Mouse (Mus musculus) erythroblast, adult 5-6 weeks (primary cell): ENCODE measurements around the gene C130050O18Rik. TPM values are rescaled to one million over a fixed set of nuclear protein-coding genes. Genes with fewer than 3 reads are reported as not detected.

Experiments
- ATAC-seq: replicated peaks from 2 replicates; pipeline ENCODE4 v1.8.0; 2016; ENCODE audit warnings: moderate number of reproducible peaks, mild to moderate bottlenecking, moderate TSS enrichment, inconsistent platforms; ENCODE audit not compliant: poor library complexity, low FRiP score, severe bottlenecking
- total RNA-seq, 2 experiments: library from RNA; stranded (forward) in 1 of 2; stranded (reverse) in 1 of 2; fragments of 150-400 nt in 1 of 2; fragments of 200-764, 138-1000 nt in 1 of 2; gene quantifications; 2 replicates each; pipeline versions ENCODE4 v1.2.3 to v1.2.4; 2015 to 2017; ENCODE audit warnings: low replicate concordance in 2 of 2

C130050O18Rik gene
- total RNA-seq, 2 experiments from 2014 or later, result 1.9 to 4.3 TPM

GRCm38 (mm10) chr5:139417480-139417879, 12.4 kb downstream of the C130050O18Rik start:
- ATAC-seq, result no peak

DNA sequence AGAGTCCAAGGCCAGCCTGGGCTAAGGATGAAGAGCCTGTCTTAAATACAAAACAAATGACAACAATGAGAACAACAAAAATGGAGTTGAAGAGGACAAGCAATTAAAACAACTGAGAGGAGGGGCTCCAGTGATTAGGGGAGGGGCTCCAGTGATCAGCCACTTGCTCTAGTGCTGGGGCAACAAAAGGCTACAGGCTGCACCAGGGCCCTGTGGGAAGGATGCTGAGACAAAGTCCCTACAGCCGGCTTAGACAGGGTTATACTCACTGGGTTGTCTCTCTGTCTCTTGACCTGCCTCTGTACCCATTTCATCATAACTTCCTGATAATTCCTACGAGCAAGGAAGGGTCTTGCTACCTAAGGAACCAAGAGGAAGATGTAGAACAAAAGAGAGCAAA, 13.0 kb downstream of the C130050O18Rik start:
- no peak for ATAC-seq

DNA sequence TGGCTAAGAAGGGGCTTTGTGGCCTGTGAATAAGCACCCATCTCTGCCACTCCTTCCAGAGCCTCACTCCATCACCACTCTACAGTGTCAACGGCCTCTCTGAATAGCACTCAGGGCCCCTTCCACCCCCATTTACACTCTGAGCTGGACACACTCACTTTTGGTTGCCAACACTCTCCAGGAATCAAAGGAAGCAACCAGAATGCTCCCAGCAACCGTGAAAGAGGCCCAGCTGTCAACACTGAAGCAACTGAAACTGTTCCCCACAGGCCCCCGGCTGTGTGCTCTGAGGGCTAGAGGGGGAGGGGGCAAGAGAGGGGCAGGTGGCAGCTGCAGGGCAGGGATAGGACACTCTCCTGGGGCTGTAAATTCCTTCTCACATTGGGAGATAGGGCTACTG, 13.6 kb downstream of the C130050O18Rik start:
- no peak for ATAC-seq

DNA sequence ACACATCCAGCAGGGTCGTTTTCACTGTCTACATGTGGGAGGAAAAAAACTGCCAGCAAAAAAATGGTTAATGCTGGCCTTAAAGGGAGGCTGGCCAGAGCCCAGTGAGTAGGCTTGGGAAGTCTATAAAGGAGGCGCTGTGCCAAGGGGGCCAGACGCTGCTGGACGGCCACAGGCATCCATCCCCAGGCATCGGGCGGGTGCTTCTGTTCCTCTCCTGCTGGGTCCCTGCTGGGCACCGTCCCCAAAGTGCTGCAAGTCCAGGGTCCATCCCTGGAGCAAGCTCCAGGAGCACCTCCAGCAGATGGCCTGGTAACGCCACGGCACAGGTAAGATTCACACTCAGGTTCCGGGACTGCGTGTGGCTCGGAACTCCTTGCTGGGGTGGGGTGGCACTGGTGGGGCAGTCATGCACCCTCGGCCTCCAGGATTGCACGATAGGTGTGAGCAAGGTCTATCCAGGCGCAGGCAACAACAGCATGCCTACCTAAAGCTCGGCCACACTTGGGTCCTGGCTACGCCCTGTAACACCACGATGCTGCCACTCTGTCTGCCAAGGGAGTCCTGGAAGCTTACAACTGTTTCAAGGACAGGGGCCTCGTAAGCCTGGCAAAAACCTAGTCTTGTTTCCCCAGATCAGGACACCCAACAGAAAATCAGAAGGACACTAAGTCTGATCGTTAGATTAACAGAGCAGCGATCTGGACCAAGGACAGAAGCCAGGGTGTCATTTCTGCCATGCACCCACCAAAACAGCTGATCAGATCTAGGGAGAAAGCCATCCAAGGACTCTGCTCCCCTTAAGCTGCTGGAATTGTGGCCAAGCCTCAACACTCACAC, 18.2 kb downstream of the C130050O18Rik start, which contains the start of gene Gper1:
Gper1 (plus strand) TSS at position 126 of the 840 bp plus-strand sequence.
- ATAC-seq, result no peak

DNA sequence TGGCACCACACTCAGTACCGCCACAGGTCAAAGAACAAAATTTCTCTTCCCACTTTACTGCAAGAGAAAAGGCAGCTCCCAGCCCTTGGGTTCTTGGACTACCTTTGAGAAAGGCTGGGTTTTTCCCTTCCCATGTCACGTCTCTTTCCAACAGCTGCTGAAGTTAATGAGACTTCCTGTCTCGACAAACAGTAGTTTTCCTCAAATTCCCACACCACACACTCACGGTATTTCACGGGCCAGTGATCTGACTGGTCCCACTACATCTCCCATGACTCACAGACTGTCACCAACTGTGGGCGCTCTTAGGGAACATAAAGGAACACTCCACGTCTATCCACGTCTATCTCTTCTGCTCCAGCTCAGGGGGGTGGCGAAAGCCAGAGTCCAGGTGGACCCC, 20.1 kb downstream of the C130050O18Rik start:
- ATAC-seq, result no peak

DNA sequence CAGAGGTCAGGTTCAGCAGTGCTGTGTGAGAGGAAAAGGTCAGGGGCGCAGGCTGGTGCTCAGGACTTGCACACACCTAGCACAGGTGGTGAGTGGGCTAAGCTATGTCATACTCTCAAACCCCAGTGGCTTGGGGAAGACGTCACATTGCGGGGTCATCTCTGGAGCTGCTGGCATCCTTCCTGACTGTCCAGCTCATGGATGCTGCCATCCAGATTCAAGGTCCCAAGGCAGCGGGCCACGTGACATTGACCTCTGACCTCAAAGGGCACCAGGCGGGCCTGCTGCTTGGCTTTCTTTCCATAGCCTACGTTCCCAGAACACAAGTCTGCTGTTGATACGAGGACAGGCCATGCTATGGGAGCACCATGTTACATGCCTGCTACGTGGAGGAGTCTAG, 21.9 kb downstream of the C130050O18Rik start:
- 0 out of 2 replicates have a peak, but pooled peaks have one; percentile 19 for ATAC-seq

- no peak for ATAC-seq
Measured at GRCm38 (mm10) chr5:139427989-139428388, 22.9 kb downstream of the C130050O18Rik start.

DNA sequence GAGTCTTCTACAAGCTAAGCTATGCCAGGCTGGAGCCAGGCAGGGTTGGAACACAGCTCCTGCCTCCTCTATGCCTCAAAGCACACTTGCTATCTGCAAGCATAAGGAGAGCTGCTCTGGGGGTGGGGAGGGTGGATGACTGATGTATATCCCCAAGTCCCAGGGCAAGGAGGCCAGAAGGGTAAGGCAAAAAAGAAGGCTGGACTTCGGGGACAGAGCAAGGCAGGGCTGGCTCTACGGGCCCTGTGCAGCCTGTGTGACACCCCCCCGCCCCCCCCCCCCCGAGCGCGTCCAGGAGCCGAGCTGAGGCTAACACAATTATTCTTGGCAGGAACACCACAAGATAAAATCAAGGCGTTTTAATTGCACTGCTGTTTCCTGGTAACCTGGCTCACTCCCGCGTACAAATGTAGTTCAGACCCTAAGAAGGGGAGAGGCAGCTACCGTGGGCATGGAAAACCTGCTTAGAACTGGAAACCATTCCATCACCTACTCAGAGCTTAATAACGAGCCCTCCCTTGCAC, 24.8 kb downstream of the C130050O18Rik start:
- ATAC-seq, result no peak

DNA sequence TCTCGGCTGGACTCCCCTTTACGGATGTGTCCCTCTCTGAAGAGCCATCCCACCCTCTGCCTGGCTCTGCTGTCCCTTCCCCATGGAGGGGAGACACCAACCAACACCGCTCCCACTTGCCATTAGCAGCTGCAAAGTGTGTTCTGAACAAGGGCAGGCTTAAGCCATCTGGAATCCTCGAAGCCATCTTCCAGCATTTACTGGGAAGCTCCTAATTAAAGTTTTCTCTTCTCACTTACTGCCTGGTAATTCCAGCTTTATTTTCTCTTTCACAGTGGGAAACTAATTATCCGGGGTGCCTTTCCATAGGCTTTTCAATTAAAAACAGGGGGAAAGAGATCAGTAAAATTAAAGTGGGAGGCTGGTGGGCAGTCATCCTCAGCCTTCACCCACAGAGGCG, 27.3 kb downstream of the C130050O18Rik start:
- no peak for ATAC-seq

GRCm38 (mm10) chr5:139432747-139433508, 27.8 kb downstream of the C130050O18Rik start:
- no peak for ATAC-seq

- ATAC-seq, result no peak
Measured at GRCm38 (mm10) chr5:139433842-139434568, 28.9 kb downstream of the C130050O18Rik start.

DNA sequence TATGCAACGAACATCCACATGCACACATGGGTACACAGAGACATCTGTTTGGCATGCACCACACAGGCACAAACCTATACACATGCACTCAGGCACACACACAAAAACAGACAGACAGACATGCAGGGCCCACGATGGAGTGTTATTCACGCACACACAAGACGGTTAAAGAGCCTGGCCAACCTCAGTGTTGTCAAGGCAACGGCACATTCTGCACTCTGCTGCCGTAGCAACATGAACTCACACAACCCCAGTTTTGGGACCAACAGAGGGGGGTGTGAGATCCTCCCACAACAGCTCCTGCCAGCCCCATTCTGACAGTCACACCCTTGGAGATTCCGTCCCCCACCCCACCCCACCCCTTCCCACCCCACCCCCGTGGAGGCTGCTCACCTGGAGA, 29.9 kb downstream of the C130050O18Rik start:
- ATAC-seq, result no peak

- no peak for ATAC-seq
Measured at GRCm38 (mm10) chr5:139437769-139438168, 32.7 kb downstream of the C130050O18Rik start.

- ATAC-seq, result no peak
Measured at GRCm38 (mm10) chr5:139438440-139438839, 33.4 kb downstream of the C130050O18Rik start.

DNA sequence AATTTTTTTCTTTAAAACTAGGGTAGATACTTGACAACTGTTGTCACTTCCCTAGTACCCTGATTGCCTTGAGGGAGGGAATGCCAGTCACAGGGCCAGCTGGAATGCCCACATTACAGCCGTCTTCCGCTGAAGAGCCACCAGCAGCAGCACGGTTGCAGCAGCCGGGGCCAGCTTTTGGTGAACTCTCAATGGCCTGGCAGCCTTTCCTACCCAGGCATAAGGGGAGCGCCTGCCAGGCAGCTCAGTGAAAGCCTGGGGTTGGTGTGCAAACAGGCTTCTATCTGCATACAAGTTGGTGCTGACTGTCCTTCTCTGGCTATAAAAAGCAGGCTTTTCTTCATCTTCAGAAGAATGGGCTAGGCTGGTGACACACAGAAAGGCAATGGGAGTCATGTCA, 35.4 kb downstream of the C130050O18Rik start:
- no peak for ATAC-seq

DNA sequence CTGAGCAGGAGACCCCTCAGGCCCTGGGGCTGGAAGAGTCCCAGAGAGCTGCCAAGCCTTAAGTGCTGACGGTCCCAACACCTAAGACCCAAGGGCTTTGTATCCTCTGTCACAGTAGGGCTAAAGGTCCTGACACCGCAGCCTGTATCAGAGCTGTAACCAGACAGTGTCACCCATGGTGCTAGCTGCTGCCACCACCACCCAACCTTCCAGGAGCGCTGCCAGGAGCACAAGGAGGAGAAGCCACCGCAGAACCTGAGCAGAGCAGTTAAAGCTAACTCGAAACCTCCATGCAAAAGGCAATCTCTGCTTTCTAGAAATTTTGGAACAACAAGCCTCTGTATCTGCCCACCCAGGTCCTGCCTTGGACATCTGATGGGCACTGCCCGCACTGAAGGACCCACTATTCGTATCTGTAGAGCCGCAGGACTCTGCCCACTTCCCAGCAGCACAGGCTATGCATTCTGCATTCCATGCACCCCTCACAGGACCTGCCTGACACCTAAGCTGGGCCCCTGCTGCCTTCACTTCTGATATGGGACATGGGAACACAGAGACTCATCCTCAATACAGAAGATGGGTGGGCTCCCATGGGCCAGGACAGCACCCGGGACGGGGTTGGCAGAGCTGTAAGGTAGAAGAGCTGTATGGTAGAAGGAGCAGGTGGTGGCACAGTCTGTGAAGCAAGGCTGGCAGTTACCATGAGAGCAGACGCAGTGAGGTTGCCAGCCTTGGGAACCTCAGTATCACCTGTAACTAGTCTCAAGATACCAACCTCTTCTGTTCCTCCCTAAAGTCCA, 36.0 kb downstream of the C130050O18Rik start:
- no peak for ATAC-seq

DNA sequence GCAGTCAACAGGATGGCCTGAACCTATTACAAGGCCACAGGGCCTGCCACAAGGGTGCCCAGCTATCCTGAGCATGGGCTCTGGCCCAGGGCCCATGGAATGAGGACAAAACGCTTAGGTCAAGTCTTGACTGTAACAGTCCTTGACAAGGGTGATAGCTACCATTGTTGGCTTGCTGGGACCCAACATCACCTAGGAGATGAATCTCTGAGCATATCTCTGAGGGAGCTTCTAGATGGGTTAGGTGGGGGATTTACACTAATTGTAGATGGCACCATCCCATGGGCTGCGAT, 36.6 kb downstream of the C130050O18Rik start:
- ATAC-seq, result no peak

DNA sequence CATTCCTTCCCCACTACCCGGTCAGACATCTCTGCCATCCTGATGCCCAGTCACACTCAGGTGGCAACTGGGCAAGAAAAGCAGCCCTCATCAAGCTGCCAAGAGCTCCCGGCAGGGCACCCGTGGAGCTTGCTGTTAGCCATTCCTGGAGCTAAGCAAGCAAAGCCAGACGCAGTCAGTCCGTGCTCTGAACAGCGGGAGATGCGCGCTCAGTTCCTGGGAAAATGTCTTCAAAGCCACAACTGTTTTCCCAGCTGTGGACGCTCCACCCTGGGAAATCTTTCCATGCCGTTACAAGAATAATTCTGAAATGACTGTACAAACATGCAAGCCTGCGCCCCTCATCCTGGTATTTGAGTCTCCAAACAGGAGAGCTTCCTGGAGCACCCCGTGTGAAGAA, 37.3 kb downstream of the C130050O18Rik start:
- ATAC-seq, result no peak

GRCm38 (mm10) chr5:139442962-139443361, 37.9 kb downstream of the C130050O18Rik start:
- ATAC-seq, result no peak
